Mouse (Mus musculus) CH12.LX (cell line): Measurements from ENCODE around the gene Tctn3. TPM values are rescaled to one million over a fixed set of nuclear protein-coding genes. Genes with fewer than 3 reads are reported as not detected.
"Not testable (repeated sequence)": the region's sequence is repeated elsewhere in the genome, so short reads cannot be mapped to it uniquely, and the experiment has no call there.

Experiments used
- DNase-seq: peaks from one replicate; pipeline ENCODE4 v3.0.0-alpha.2; 2013; ENCODE audit errors: extremely low read depth
- H3K27ac ChIP-seq: 2 replicates; pipeline ENCODE4 v1.5.1; 2012; ENCODE audit warnings: low read depth, mild to moderate bottlenecking, control low read depth, moderate library complexity; ENCODE audit not compliant: insufficient read depth
- H3K27me3 ChIP-seq: replicated peaks from 2 replicates; pipeline ENCODE3; 2012; ENCODE audit warnings: inconsistent platforms
- H3K36me3 ChIP-seq, 2 experiments: replicated peaks in 1 of 2; 2 replicates each; pipeline versions ENCODE3 to v1.6.1; 2012; ENCODE audit warnings: inconsistent platforms in 1 of 2, low read length in 1 of 2, mild to moderate bottlenecking in 1 of 2, mixed read lengths in 1 of 2, moderate library complexity in 1 of 2; ENCODE audit not compliant: control insufficient read depth in 1 of 2, insufficient read depth in 1 of 2
- H3K4me1 ChIP-seq, 2 experiments: 2 replicates each; pipeline ENCODE4 v1.6.1; 2012; ENCODE audit warnings: inconsistent platforms in 1 of 2, moderate library complexity in 1 of 2; ENCODE audit not compliant: insufficient read depth in 2 of 2, control insufficient read depth in 1 of 2
- H3K4me2 ChIP-seq: 2 replicates; pipeline ENCODE4 v1.6.1; 2012; ENCODE audit warnings: low read depth, mild to moderate bottlenecking, control low read depth; ENCODE audit not compliant: poor library complexity, insufficient read depth, severe bottlenecking
- H3K4me3 ChIP-seq, 3 experiments: fragments of 150-350 bp in 1 of 3; sonication (generic) in 1 of 3; replicated peaks in 1 of 3; 2 replicates each; pipeline versions ENCODE3 to v1.5.1; 2011 to 2012; ENCODE audit warnings: low read depth in 2 of 3, low read length in 2 of 3, mild to moderate bottlenecking in 2 of 3, moderate library complexity in 2 of 3, control low read depth in 1 of 3, improper control_type of control experiment in 1 of 3, inconsistent platforms in 1 of 3, mixed read lengths in 1 of 3; ENCODE audit not compliant: poor library complexity in 1 of 3
- H3K79me2 ChIP-seq: replicated peaks from 2 replicates; pipeline ENCODE4 v1.6.1; 2012; ENCODE audit warnings: mild to moderate bottlenecking, moderate library complexity; ENCODE audit not compliant: control insufficient read depth, poor library complexity, insufficient read depth, severe bottlenecking; ENCODE audit errors: extremely low read depth
- H3K9ac ChIP-seq: 2 replicates; pipeline ENCODE4 v1.6.1; 2012; ENCODE audit warnings: low read depth, mild to moderate bottlenecking, control low read depth, moderate library complexity; ENCODE audit not compliant: insufficient read depth
- H3K9me3 ChIP-seq: replicated peaks from 2 replicates; pipeline ENCODE3; 2012; ENCODE audit warnings: low read length, inconsistent platforms, mixed read lengths
- BHLHE40 ChIP-seq: IDR thresholded peaks from 2 replicates; pipeline ENCODE4 v1.6.1; 2011; ENCODE audit warnings: mild to moderate bottlenecking, low read depth, low read length, improper control_type of control experiment
- CHD1 ChIP-seq: IDR thresholded peaks from 2 replicates; pipeline ENCODE4 v1.6.1; 2012; ENCODE audit warnings: low read depth, low read length, improper control_type of control experiment, inconsistent platforms
- E2F4 ChIP-seq: IDR thresholded peaks from 2 replicates; pipeline ENCODE4 v1.6.1; 2011; ENCODE audit warnings: low read depth, low read length, improper control_type of control experiment; ENCODE audit not compliant: insufficient replicate concordance
- ELF1 ChIP-seq: IDR thresholded peaks from 2 replicates; pipeline ENCODE4 v1.6.1; 2014; ENCODE audit warnings: low read depth, mild to moderate bottlenecking, inconsistent platforms, low read length, improper control_type of control experiment
- EP300 ChIP-seq: IDR thresholded peaks from 2 replicates; pipeline ENCODE4 v1.6.1; 2011; ENCODE audit warnings: low read length, improper control_type of control experiment
- ETS1 ChIP-seq: conservative IDR thresholded peaks from 2 replicates; pipeline ENCODE4 v1.6.1; 2012; ENCODE audit warnings: low read depth, mild to moderate bottlenecking, inconsistent platforms, low read length, improper control_type of control experiment, moderate library complexity
- IRF4 ChIP-seq: IDR thresholded peaks from 2 replicates; pipeline ENCODE4 v1.6.1; 2014; ENCODE audit warnings: low read depth, mild to moderate bottlenecking, inconsistent platforms, low read length, improper control_type of control experiment
- JUND ChIP-seq: conservative IDR thresholded peaks from 2 replicates; pipeline ENCODE4 v1.6.1; 2011; ENCODE audit warnings: low read depth, low read length, improper control_type of control experiment
- MAX ChIP-seq: IDR thresholded peaks from 2 replicates; pipeline ENCODE4 v1.6.1; 2011; ENCODE audit warnings: low read length, improper control_type of control experiment
- MYC ChIP-seq: IDR thresholded peaks from 2 replicates; pipeline ENCODE4 v1.6.1; 2011; ENCODE audit warnings: low read depth, mild to moderate bottlenecking, improper control_type of control experiment, low read length
- NRF1 ChIP-seq: IDR thresholded peaks from 2 replicates; pipeline ENCODE4 v1.6.1; 2014; ENCODE audit warnings: low read depth, mild to moderate bottlenecking, inconsistent platforms, low read length, improper control_type of control experiment, moderate library complexity
- POLR2A ChIP-seq: IDR thresholded peaks from 2 replicates; pipeline ENCODE4 v1.6.1; 2011; ENCODE audit warnings: low read depth, mild to moderate bottlenecking, improper control_type of control experiment, low read length
- RCOR1 ChIP-seq: conservative IDR thresholded peaks from 2 replicates; pipeline ENCODE4 v1.6.1; 2012; ENCODE audit warnings: low read depth, mild to moderate bottlenecking, inconsistent platforms, low read length, improper control_type of control experiment
- UBTF ChIP-seq: IDR thresholded peaks from 2 replicates; pipeline ENCODE4 v1.6.1; 2012; ENCODE audit warnings: low read depth, mild to moderate bottlenecking, inconsistent platforms, low read length, improper control_type of control experiment, moderate library complexity
- USF1 ChIP-seq: IDR thresholded peaks from 2 replicates; pipeline ENCODE4 v1.6.1; 2014; ENCODE audit warnings: low read depth, mild to moderate bottlenecking, inconsistent platforms, low read length, improper control_type of control experiment
- ZC3H11A ChIP-seq: IDR thresholded peaks from 2 replicates; pipeline ENCODE4 v1.6.1; 2012; ENCODE audit warnings: low read depth, mild to moderate bottlenecking, inconsistent platforms, low read length, improper control_type of control experiment
- ZMIZ1 ChIP-seq: IDR thresholded peaks from 2 replicates; pipeline ENCODE4 v1.6.1; 2012; ENCODE audit warnings: low read depth, mild to moderate bottlenecking, inconsistent platforms, low read length, improper control_type of control experiment
- ZNF384 ChIP-seq: IDR thresholded peaks from 2 replicates; pipeline ENCODE4 v1.6.1; 2012; ENCODE audit warnings: low read depth, low read length, improper control_type of control experiment, inconsistent platforms
- dilution Hi-C: fragments of 300-500 bp; cut with MboI; formaldehyde crosslinking; loops from 2 replicates; pipeline ENCODE4 v1.14.3; 2020; ENCODE audit warnings: low sequenced_read_pairs; ENCODE audit not compliant: extremely low pct_unique_long_range_greater_than_20kb, extremely low pct_ligation_motif_present
- in situ Hi-C: fragments of 300-500 bp; cut with MboI; formaldehyde crosslinking; loops from 3 replicates; pipeline ENCODE4 v1.14.3; 2019; ENCODE audit warnings: low sequenced_read_pairs, low pct_ligation_motif_present, low pct_unique_long_range_greater_than_20kb, mixed read lengths
- polyA plus RNA-seq: library from polyadenylated mRNA; unstranded; fragments of >175 nt; gene quantifications from 2 replicates; pipeline ENCODE4 v1.2.1, GENCODE M21; 2012; ENCODE audit warnings: low read depth; ENCODE audit not compliant: insufficient read length
- total RNA-seq, 2 experiments: library from RNA; depleted of rRNA; stranded (reverse); fragments of 300-350 nt in 1 of 2; fragments of >200 nt in 1 of 2; gene quantifications; 2 replicates each; pipeline ENCODE4 v1.2.3; 2012 to 2014

The Tctn3 gene
- total and polyA plus RNA-seq, 3 experiments, result 6.4 to 10.6 (median 9.9) TPM

GRCm38 (mm10) chr19:40567616-40568015 is 44.4 kb downstream of the Tctn3 start:
- Histone ChIP-seq H3K4me1 (no peaks in the 10 kb centered on the region), H3K9ac (no peak overlapping the region), H3K4me3 (no peak overlapping the region), H3K9me3 (peaks cover 23% of the 10 kb centered on the region), H3K27me3 (no peaks in the 10 kb centered on the region), H3K4me2 (no peak overlapping the region), H3K27ac (no peak overlapping the region), H3K79me2 (no peaks in the 10 kb centered on the region), H3K36me3 (peaks cover 90 to 99% of the 10 kb centered on the region in 2 experiments)
- DNase-seq, result no peak
- in situ Hi-C loops, result no loop called here
- TF ChIP-seq EP300 (no peak), UBTF (no peak), ZC3H11A (no peak), IRF4 (no peak), ELF1 (no peak), MYC (no peak)
- dilution Hi-C loops, result no loop called here

DNA sequence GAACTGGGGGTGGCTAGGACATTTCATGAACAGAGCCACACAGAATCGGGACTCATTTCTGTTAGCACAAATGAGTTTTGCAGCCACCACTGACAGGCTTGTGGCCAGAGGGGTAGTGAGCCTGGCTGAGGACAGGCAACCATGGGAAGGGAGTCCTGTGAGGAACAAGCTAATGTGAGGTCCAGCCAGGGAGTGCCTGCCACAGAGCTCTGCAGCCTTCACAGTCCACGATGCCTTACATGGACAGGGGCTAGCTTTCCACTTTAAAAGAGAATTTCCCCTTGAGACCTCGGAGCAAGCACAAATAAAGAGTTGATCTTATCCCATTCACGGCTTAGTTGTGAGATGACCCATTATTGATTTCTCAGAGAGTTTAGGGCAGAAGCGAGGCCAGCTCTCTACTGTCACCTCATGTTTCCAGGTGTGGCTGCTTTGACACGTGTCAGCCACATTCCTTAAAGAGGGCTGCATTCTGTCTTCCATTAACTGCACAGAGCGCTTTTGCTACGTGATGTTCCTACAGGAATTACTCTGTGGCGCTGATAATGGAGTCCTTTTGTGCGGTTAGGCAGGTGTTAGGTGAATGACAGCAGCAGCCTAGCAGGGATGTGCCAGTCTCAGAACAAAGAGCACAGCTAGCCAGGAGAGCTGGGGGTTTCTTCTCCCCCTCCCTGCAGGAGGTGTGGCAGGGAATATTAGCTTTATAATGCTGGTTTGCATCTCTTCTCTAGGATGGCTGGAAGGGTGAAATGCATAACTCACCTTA is 48.0 kb downstream of the Tctn3 start:
- H3K4me3 ChIP-seq, result no peak overlapping the region
- no peaks in the 10 kb centered on the region for H3K9me3 ChIP-seq
- no peak for TF ChIP-seq ZMIZ1
- TF ChIP-seq CHD1, result no peak
- TF ChIP-seq NRF1, result no peak
- no peak for TF ChIP-seq MAX
- TF ChIP-seq E2F4, result no peak
- TF ChIP-seq BHLHE40, result no peak
- TF ChIP-seq UBTF, result no peak
- no peak for TF ChIP-seq ETS1
- TF ChIP-seq ZNF384, result no peak
- no peak for TF ChIP-seq RCOR1
- no peak for TF ChIP-seq POLR2A
- TF ChIP-seq USF1, result no peak
- TF ChIP-seq JUND, result no peak
- H3K27ac ChIP-seq, result no peak overlapping the region
- H3K4me1 ChIP-seq, result no peaks in the 10 kb centered on the region
- H3K79me2 ChIP-seq, result no peaks in the 10 kb centered on the region
- no peak overlapping the region for H3K4me2 ChIP-seq
- H3K9ac ChIP-seq, result no peak overlapping the region
- peaks cover 67 to 74% of the 10 kb centered on the region in 2 experiments for H3K36me3 ChIP-seq
- in situ Hi-C loops, result no loop called here
- no peaks in the 10 kb centered on the region for H3K27me3 ChIP-seq
- DNase-seq, result no peak
- dilution Hi-C loops, result no loop called here

- in situ Hi-C loops, H3K4me1 ChIP-seq, dilution Hi-C loops, H3K4me3 ChIP-seq, H3K27ac ChIP-seq, DNase-seq, H3K27me3 ChIP-seq, H3K9ac ChIP-seq, H3K79me2 ChIP-seq, H3K4me2 ChIP-seq, H3K9me3 ChIP-seq: not testable (repeated sequence)
- peaks cover 66 to 70% of the 10 kb centered on the region in 2 experiments for H3K36me3 ChIP-seq
Observed at GRCm38 (mm10) chr19:40561521-40561920, 50.5 kb downstream of the Tctn3 start.
